Mouse (Mus musculus): ENCODE data around the gene Dlg5.

Dlg5 gene

GRCm38 (mm10) chr14:24234411-24234810 is 11.3 kb downstream of the Dlg5 start:
- no peak for DNase-seq (ENCODE audit: low spot score in 2 of 2)

DNA sequence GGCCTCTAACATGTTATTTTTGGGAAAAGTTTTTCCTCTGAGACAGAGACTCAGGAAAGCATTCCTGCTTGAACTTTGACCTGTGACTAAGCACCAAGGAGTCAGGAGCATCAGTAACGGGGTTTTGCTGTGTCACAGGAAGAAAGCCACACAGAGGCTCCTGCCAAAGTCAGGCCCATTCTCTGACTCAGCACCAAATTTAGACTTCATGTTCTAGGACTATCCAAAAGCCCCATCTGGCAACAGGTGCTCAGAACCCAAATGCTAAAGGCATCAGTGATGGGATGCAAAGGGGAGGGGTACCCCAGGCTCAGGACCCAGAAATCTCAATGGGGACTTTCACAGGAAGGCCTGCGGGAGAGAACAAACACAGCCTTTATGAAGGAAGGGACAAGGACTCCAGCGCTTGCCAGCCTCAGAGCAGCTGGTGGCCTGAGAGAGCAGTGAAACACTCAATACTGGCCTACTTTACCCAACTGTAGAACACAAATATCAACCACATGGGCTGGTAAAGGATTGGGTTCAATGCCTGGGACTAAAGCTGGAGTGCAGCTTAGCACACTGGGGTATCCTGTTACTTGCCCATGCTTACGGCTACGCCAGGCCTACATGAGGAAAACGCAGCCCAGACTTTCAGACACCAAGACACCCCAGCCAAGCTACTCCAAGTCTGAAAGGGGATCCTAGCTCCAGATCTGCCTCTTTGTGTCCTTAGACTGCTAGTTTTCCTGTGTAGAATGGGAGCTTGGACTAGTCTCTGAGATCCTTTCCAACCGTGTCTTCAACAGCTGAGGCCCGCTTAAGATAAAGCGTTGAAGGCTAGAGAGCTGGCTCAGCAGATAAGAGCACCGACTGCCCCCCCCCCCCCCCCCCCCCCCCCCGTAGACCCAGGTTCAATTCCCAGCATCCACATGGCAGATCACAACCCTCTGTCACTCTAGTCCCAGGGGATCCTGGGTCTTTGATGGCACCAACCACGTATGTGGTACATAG is 12.8 kb downstream of the Dlg5 start:
- DNase-seq (ENCODE audit: low spot score in 2 of 2) = no peak

DNA sequence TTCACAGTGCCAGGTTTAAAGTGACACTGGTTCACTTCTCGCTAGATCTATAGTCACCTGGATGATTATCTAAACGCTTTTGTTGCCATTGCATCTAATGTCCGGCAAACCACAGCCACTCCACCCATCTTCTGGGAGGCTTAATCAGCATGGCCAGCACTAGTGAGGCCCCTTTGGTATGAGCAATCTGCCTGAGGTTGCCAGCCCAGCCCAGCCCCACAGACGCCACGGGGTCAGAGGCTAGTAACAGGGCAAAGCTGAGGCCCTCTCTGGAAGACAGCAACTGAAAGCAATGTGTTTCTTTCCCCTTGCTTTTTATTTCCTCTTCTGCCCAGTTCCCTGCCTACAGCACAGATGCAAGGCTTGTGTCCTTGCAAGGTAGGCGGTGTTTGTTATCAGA is 17.2 kb downstream of the Dlg5 start:
- no peak for DNase-seq (ENCODE audit: low spot score in 2 of 2)

DNA sequence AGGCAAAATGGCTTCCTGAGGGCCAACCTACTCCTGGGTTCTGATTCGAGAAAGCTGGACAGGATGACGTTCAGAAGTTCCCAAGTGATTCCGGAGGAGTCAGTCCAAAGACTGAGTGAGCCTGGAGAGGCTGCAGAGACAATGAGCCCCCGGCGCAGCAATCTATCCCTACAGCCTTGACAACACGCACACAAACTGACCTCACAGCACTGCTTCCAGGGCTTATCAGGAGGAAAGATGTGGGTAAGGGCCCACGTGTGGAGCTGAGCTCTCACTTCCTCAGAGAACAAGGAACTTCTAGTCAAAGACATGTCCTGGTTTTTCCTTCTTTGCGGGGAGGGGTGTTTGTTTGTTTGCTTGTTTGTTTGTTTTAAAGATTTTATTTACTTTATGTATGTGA is 18.7 kb downstream of the Dlg5 start:
- no peak for DNase-seq (ENCODE audit: low spot score in 2 of 2)

GRCm38 (mm10) chr14:24226344-24226743 is 19.4 kb downstream of the Dlg5 start:
- DNase-seq (ENCODE audit: low spot score in 2 of 2) = no peak

DNA sequence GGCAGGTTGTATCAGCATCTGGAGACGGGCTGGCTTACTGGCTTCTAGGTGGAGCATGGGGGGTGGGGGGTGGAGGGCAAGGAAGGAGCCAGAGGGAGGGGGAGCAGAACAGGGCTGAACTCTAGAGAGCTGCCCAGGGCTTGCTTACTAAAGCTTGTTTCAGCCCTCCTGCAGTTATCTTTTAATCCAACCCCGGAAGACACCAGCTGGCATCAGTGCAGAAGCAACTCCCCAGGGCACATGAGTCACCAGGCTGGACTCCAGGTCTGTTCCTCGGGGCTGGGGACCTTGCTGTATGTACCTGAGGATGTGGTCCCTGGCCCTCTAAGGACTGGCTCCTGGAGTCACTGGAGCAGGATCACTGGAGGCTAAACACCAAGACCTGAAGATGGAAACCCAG is 23.0 kb downstream of the Dlg5 start:
- DNase-seq (ENCODE audit: low spot score in 2 of 2) = no peak

DNA sequence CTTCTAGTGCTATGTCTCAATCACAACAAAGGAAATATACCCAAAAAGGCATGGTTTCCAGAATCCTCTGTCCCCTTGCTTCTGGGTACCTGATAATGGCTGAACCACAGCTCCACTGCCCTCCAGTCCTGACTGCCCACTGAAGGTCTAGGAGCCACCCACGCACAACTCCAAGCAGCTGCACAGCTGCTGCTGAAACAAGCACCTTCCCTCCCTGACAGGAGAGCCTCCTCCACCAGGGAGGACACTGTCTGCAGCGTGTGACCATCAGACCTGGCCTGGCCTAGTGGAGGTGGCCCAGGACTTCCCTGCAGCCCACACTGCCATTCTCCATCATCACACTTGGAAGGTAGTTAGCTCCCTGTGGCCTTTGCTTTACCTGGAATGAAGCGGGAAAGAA is 23.4 kb downstream of the Dlg5 start:
- no peak for DNase-seq (ENCODE audit: low spot score in 2 of 2)

DNA sequence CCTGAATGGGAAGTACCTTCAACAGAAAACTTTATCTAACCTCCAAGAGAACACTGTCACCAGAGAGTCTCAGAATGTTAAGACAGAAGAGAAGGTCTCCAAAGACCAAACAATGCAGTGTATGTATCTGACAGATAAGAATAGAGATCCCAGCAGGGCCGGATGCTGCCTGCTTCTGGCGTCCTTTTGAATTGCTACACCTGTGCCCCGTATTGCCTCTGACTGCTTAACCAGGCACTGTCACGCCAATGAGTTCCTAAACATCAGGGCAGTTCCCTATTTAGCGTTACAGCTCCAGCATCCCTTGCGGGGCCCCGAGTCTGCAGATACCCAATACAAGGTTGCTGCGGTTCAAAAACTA is 28.4 kb downstream of the Dlg5 start:
- DNase-seq (ENCODE audit: low spot score in 2 of 2) = no peak

- DNase-seq (ENCODE audit: low spot score in 2 of 2) = no peak
These were observed 28.9 kb downstream of the Dlg5 start for GRCm38 (mm10) chr14:24216678-24217361.

- DNase-seq (ENCODE audit: low spot score in 2 of 2) = no peak
These were observed 29.7 kb downstream of the Dlg5 start for GRCm38 (mm10) chr14:24216064-24216463.

- no peak for DNase-seq (ENCODE audit: low spot score in 2 of 2)
These were observed 31.3 kb downstream of the Dlg5 start for GRCm38 (mm10) chr14:24214436-24214835.

- DNase-seq (ENCODE audit: low spot score in 2 of 2) = no peak
These were observed 32.4 kb downstream of the Dlg5 start for GRCm38 (mm10) chr14:24213336-24213735.

GRCm38 (mm10) chr14:24212861-24213260 is 32.9 kb downstream of the Dlg5 start:
- DNase-seq (ENCODE audit: low spot score in 2 of 2) = no peak

DNA sequence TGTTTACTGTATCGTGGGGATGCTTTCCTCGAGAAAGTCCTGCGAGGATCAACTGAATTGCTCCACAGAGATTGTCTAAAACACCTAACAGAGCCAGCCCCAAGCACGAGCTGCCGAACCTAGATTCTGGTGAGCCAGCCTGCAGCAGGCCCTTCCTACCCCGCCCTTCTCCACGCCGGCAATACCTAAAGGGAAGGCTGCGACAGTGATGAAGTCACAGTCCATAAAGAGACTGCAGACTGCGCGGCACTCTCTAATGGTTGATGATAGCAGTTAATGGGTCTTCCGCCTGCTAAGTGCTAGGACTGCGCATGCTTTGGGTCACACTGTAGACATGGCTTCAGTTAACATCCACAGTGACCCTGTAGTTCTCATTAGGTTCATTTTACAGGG is 38.4 kb downstream of the Dlg5 start:
- no peak for DNase-seq (ENCODE audit: low spot score in 2 of 2)

GRCm38 (mm10) chr14:24206736-24207359 is 38.9 kb downstream of the Dlg5 start:
- no peak for DNase-seq (ENCODE audit: low spot score in 2 of 2)

GRCm38 (mm10) chr14:24206314-24206713 is 39.4 kb downstream of the Dlg5 start:
- DNase-seq (ENCODE audit: low spot score in 2 of 2) = no peak

DNA sequence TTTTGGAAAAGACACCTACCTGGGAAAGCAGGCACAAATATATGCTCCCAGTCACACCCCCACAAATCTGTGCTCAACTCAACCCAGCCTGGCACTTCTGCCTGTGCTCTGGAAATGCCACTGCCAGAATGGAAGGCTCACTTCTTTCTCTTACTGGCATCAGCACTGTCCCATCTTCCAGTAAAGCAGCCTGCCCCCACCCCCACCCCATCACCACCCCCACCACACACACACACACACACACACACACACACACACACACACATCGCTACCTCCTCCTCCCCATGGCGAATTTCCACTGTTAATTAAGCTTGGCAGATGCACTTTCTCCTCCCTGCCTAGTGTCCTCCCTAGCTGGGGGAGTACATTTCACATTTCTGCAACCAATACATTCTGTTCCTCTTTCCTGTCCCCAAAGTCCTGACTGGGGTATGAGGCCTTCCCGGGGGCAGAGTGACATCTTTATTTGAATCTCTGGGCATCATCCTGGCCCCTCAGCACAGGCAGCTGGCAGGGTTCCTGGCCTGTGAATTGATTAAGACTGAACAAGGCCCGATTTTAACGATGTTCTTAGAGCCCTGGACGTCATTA is 40.3 kb downstream of the Dlg5 start:
- DNase-seq (ENCODE audit: low spot score in 2 of 2) = no peak

DNA sequence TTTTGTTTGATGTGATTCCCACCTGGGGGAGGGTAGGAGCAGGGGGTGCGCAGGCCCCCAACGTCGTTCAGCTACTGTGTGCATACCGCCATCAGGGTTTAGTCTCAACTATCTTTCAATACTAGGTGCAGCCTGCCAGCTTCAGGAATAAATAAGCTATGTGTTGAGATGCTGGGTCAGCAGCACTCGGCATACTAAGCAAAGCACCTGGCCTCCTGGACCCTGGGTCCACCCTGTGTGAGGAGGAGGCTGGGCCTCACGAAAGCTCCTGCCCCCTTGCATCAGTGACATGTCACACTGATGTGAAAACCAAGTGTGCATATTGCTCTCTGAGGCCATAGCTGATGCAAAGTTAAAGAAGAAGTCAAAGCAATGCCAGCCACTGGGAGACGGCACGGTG is 42.5 kb downstream of the Dlg5 start:
- no peak for DNase-seq (ENCODE audit: low spot score in 2 of 2)

DNA sequence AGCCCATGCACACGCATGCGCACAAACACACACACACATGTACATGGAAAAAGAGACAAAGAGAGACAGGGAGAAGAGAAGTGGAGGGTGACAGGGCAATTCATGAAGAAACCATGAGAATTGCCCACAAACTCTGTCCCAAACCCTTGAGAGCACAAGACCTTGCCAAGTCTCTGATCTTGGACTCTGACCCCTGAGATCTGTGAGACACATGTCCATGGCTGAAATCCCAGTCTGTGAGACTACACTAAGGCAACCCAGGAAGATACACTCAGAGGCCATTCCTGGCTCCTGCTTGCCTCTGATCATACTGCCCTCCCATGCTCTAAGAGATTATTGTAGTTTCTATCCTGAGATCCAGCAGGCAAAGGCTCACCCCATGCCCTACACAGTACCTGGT is 44.9 kb downstream of the Dlg5 start:
- DNase-seq (ENCODE audit: low spot score in 2 of 2) = no peak

- DNase-seq (ENCODE audit: low spot score in 2 of 2) = no peak
These were observed 46.0 kb downstream of the Dlg5 start for GRCm38 (mm10) chr14:24199732-24200131.

GRCm38 (mm10) chr14:24197865-24198264 is 47.9 kb downstream of the Dlg5 start:
- DNase-seq (ENCODE audit: low spot score in 2 of 2) = no peak

DNA sequence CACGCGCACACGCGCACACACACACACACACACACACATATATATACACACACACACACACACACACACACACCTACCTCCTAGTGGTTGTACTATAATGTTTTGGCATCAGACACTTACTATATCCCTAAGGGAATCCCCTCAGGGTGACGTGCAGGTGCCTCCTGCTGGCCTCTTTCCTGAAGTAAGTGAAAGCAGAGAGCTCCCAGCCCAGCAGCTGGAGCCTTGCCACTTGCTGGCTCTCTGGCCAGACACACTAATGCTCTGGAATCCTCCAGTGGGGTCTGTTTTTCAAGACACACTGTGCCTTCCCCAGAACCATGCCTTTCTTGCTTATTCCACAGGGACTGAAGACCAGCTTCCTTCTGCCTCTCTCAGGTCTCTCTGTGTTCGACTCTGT is 48.8 kb downstream of the Dlg5 start:
- no peak for DNase-seq (ENCODE audit: low spot score in 2 of 2)

Measured in spleen, postnatal 36 days (tissue).